Mouse (Mus musculus): ENCODE results near the gene Slc35d2.

Slc35d2 gene

DNA sequence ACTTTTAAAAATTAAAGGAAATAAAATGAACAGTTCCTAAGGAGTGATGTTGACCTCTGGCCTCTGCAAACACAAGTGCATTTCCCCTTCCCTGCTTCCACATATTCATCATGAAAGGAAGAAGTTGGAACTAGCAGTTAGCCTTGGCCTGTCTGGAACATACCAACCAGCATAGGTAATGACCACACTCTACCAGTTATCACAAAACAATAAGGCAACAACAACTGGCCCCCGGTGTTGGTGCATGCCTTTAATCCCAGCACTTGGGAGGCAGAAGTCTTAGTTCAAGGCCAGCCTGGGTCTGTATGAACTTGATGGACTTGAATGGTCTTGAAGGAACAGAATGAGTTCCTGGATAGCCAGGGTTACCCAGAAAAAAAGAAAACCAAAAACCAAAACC is 18.7 kb downstream of the Slc35d2 start:
- DNase-seq (ENCODE audit: low spot score in 2 of 2), result no peak

DNA sequence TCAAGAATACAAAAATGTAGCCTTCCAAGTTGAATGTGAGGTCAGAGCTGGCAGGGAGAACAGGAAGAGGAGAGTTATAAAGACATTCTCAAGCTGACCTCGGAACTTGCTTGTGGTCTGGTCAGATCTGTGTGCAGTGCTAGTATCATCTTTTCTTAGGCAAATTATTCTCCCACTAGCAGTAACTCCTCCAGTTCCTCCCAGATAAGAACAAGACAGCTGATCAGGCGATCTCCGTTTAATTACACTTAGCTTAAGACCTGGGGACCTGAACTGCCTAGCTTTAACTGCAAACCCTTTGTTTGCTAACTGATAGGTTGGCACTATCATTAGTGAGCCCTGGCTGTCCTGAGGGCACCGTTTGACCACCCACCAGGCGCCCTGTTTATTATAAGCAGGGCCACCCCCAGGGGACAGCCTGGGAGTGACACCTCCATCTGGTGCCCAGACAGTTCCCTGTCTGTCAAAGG is 20.8 kb downstream of the Slc35d2 start:
- DNase-seq (ENCODE audit: low spot score in 2 of 2), result no peak

DNA sequence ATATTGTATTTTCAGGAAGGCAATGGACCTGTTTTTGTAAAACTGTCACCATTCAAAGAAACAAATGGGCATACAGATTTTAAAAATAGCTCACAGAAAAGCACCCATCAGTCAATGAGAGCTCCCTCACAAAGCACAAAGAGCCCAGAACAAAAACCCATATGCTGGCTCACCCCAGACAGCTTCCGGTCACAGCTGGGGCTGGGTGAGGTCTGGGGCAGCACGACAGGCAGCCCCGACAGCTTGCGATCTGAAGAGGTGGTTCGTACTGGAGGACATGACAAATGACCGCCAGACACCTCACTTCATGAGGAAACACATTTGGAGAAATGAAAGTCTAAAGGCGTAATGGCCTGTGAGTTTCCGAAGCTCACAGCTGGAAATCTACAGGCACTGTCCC is 21.6 kb downstream of the Slc35d2 start:
- no peak for DNase-seq (ENCODE audit: low spot score in 2 of 2)

DNA sequence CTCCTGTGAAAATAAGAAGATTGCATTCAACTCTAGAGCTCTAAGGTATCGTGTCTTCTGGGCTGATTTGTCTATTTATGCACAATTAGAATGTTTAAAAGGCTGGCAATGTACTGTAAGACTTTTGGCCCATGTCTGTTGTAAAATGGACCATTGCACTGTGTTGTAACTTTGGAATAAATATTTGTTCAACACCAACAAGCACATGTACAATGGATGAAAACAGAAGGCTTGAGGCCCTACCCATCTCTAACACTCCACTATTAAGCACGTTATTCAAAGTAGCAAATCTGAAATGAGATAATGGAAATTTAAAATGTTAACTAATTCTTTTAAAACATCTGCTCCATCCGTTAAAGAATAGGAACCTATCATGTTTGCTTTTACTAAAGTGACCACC is 22.1 kb downstream of the Slc35d2 start:
- DNase-seq (ENCODE audit: low spot score in 2 of 2), result no peak

DNA sequence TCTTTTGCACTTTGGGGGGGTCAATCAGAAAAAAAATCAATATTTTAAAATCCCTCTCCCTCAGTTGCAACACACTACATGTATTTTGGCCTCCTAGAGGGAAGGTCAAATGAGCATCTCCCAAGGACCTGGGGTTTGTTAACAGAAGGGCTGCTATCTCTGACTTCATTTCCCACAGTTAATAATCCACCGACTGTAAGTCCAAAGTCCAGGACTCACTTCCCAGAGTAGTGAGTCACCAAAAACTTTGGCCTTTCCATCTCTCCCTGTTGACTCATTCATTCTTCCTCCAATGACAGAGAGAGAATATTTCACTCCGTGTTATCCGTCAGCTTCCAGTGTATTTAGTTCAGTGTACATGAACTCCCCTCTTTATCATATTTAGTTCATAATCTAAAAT is 23.5 kb downstream of the Slc35d2 start:
- DNase-seq (ENCODE audit: low spot score in 2 of 2), result no peak

DNA sequence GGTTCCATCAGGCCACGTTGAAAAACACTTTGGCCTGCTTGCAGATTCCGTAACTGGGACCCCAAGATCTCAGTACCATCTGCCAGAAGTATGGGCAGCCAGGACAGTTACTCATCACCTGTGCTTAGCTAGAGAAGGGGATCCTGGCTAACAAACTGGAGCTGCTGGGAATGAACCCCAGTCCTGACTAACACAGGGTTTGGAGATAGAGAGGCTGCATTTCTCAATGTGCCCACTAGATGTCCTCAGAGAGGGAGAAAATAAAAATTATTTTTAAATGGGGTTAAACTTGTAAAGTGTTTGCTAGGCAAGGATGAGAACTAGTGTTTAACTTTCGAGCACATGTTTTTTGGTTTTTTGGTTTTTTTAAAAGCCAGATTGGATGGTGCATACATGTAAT is 29.0 kb downstream of the Slc35d2 start:
- DNase-seq (ENCODE audit: low spot score in 2 of 2), result peak in 1 of 2 experiments; percentile 32

DNA sequence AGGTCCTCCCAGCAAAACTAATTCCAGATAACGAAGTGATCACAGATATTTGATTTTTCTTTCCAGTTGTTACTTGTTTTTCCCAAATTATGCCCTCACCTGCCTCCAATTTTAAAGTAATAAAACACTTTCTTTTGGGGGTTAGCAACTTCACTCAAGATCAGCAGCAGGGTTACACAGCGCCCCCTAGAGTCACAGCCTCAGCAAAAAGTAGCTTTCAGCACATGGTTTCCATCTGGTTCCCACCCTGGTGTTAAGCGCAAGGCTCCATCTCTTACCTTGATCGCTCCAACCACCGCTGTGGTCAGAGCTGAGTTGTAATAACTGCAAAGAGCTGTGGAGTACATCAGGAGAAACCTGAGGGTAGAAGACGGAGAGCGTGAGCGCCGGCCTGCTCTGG is 30.2 kb downstream of the Slc35d2 start:
- DNase-seq (ENCODE audit: low spot score in 2 of 2), result peak in 1 of 2 experiments; percentile 18

DNA sequence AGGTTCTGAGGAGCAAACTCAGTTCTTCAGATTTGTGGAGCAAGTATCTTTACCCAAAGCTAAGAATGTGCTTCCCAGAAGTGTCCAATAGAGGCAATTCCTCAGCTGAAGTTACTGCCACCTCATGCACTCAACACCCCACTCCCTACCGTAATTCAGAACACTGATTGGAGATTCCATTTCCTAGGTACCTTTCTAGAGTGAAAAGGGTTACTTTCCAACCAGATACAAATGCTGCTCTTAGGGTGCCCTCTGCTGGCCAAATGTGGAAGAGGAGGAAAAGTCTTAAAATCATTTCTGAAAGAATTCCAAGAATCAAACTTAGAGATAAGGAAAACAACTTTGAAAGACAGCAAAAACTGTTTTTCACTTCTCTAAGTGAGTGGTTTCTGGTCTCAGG is 35.8 kb downstream of the Slc35d2 start:
- peak; percentile 61 to 75 for DNase-seq (ENCODE audit: low spot score in 2 of 2)

DNA sequence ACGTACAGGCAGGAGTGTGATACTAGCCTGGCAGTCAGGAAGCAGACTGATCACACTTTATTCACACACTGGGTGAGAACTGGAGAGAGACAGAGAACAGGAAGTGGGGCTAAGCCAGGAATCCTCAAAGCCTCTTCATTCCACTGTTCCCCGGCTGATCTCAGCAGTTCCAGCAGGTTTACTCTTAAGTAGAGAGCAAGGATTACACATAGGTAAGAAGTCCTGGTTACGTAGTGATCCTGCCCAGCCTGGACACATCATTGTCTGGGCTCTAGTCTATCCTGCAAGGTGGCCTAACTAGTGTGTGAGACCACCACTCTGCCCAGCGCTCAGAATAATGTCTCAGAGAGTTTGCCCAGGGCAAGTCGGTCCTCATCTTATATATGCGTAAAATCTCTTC is 36.4 kb downstream of the Slc35d2 start:
- DNase-seq (ENCODE audit: low spot score in 2 of 2), result no peak

DNA sequence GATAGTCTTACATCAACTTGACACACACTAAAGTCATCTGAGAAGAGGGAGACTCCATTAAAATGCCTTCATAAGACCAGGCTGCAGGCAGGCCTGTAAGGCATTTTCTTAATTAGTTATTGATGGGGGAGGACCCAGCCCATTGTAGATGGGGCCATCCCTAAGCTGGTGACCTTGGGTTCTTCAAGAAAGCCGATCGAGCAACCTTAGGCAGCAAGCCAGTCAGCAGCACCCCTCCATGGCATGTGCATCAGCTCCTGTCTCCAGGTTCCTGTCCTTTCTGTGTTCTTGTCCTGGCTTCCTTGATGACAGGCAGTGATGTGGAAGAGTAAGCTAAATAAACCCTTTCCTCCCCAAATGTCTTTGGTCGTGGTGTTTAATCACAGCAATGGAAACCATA is 37.0 kb downstream of the Slc35d2 start:
- DNase-seq (ENCODE audit: low spot score in 2 of 2), result no peak

DNA sequence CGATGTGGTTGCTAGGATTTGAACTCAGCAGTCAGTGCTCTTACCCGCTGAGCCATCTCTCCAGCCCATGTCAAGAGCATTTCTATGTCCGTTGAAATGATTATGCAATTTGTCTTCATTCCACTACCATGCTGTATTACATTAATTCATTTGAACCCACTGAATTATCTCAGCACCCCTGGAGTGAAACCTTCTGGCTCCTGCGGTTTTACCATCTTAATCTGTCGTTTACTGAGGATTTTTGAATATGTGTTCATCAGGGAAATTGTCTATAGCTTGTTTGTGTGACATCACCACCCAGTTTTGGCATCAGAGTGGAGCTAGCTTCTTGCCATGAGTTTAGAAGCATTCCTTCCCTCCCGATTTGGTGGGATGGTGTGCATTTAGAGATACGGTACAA is 38.2 kb downstream of the Slc35d2 start:
- no peak for DNase-seq (ENCODE audit: low spot score in 2 of 2)

DNA sequence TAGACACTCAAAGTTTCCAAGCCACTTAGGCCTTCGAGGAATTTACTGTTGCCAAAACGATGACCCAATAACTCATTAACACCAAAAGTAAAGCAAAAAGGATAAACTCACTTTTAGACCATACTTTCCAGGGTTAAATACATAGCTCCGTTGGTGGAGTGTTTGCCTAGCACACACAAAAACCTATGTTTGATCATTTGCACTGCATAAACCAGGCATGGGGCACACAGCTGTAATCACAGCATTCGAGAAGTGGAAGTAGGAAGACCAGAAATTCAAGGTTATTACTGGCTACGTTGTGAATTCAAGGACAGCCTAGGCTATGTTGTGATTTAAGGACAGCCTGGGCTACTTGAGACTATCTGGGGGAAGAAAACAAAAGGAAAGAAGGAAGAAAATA is 38.9 kb downstream of the Slc35d2 start:
- no peak for DNase-seq (ENCODE audit: low spot score in 2 of 2)

DNA sequence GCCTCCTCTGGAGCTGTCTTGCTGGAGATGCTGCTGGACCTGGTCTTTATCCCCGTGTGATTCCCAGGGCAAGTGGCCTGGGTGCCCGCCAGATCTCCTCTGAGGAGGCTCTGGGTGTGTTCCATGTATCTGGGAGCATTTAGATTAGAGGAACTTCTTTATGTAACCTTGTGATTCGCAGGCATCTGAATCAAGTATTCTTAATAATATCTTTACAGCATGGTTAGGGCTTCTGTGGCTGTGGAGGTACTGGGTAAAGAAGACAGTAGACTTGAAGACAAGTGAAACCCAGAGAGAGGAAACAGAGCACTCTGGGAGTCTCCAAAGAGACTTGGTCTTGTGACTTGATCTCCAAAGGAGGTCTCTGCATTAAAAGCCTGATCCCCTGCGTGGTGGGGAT is 40.0 kb downstream of the Slc35d2 start, which contains the start of gene Hsd17b3:
Gene Hsd17b3, minus strand, starts transcription at position 101 of the 400 bp plus-strand sequence.
- DNase-seq (ENCODE audit: low spot score in 2 of 2), result no peak

DNA sequence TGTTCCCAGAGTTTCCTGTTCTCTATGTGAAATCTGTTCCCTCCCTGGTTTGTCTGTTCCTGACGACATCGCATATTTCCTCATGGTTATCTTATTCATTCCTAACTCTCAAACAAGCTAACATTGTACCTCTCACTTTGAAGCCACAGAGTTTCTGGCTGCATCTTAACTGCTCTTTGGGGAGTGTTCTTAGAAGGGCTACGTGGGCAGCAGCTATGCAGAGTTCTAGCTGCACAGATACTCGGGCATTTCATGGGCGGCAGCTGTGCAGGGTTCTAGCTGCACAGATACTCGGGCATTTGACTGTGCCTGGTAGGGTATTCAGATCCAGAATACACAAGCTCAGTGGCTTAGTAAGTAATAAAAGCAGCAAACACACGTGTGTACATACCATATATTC is 41.1 kb downstream of the Slc35d2 start:
- no peak for DNase-seq (ENCODE audit: low spot score in 2 of 2)

DNA sequence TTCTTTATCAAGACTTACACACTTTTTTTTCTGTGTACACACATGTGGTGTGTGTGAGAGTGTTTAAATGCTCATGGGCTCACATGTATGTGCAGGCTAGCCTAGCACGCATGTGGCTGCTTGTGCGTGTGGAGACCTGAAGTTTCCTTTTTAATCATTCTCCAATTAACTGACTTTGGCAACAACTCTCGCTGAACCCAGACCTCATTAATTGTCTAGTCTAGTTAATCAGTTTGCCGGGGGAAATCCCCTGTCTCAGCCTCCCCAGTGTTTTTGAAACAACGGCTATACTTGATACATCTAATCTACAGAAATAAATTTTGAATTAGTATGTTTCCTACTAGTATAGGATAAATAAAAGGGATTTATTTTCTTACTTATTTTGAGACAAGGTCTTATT is 43.1 kb downstream of the Slc35d2 start:
- no peak for DNase-seq (ENCODE audit: low spot score in 2 of 2)

DNA sequence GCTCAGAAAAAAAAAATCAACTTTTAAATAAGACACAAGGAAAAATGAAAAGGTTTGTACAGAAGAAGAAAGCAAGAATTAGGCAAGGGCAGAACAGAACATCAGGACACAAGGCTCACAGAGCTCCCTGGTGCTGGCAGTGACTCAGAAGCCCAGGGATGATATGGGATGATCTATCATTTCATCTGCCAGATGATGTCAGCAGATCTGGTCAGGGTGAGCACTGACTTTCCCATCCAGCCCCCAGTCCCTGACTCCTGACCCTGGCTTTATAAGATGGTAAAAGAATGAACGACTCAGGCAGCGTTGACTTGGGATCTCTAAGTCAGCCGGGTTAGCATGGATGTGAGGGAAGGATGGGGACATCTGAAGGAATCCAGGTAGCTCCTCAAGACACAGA is 45.8 kb downstream of the Slc35d2 start:
- DNase-seq (ENCODE audit: low spot score in 2 of 2), result no peak

DNA sequence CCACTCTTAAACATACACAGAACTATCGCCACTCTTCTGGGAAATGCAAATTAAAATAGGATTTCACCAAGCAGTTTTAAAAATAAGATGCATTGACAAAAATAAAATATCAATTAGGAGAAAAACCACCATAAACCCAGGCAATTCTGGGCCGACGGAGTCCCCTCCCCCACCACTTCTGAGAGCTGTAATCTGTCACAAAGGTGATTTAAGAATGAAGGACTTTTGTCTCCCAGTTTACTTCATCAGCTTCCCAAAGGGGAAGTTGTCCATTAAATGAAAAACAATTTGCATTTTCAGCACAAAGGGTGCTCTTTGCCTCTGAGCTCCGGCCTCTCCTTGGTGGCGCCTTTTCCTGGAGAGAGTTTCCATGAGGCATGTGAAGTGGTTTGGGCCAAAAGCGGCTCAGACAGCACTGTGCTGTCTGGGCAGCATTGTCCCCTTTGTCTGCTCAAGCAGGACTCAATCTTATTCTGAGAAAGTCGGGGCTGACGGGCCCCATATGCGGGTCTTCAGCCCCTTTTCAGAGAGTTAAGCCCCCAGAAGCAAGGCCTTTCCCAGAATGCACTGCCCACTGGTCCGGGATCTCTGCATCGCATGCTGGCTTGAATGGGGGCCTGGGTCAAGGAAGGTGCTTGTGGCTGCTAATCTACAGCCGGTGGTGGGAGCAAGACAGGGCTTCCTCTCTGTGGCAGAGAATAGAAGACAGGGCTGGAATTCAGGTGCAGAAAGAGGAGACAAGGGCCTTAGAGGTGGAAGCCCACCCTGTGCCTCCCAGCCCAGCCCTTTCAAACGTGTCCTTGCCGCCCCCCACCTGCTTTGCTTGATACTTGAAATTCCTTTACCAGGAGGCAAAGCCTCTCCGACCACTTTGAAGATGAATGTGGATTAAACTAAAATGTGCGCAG is 47.9 kb downstream of the Slc35d2 start:
- DNase-seq (ENCODE audit: low spot score in 2 of 2), result no peak

DNA sequence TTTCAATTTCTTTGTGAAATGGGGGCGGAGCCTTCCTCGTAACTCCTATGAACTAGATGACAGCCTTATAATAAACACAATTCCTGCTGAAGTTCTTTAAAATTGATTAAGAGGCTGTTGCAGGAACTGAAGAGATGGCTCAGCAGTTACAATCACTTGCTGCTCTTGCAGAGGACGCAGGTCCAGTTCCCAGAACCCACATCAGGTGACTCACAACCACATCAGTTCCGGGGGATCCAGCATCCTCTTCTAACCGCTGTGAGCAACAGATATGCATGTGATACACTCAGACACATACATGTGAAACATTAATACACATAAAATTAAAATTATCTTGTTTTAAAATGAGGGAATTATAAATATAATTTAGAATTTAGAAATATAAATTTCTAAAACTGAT is 51.6 kb downstream of the Slc35d2 start:
- DNase-seq (ENCODE audit: low spot score in 2 of 2), result no peak

DNA sequence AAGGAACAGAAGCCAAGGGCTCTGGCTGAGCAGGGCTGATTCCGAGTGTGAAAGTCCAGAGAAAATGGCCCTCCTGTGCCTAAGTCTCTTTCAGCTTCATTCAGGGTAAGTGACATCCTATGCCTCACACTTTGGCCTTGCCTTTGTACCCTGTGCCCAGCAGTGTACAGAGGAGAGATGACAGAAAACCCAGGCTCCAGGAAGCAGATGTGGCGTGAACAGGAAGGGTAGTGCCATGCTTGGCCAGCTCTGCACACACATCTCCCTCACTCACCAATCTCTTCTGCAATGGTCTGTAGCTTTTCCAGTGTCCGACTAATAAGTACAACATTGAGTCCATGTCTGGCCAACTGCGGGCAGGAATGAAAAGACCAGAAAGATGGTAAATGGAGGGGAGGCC is 53.1 kb downstream of the Slc35d2 start:
- DNase-seq (ENCODE audit: low spot score in 2 of 2), result no peak

DNA sequence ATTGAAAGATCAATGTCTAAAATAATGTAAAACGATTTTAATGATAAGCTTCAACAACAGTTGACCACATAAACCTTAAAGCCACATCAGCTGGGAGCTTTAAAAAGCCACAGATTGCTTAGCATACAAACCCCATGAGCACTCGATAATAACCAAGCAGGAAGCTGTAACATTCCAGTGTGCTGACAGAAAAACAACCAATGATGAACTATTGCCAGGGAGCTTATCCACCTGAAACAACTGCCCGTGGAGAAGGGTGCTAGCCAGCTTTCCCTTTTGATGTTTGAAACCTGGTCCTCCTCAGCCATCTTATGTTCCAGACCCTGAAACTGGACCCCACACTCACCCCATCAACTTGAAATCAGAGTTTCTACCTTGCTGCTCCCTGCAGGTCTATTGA is 62.5 kb downstream of the Slc35d2 start:
- no peak for DNase-seq (ENCODE audit: low spot score in 2 of 2)

DNA sequence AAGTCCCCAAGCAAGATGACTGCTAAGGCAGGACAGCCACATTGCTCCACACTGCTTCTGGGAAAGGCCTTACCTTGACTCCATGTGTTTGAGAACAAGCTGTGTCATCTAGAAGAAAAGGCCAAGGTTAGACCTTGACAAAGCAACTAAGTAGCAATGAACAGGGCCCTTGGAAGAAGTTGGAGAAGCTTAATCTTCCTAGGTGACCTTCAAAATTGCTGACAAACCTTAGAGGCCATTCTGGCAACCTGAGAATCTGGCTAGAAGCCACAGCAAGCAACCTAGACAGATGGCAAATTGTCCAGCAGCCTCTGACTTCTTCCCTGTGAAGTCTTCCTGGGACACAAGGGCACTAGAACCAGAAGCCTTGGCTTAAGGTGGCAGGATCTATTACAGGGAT is 64.9 kb downstream of the Slc35d2 start:
- no peak for DNase-seq (ENCODE audit: low spot score in 2 of 2)

DNA sequence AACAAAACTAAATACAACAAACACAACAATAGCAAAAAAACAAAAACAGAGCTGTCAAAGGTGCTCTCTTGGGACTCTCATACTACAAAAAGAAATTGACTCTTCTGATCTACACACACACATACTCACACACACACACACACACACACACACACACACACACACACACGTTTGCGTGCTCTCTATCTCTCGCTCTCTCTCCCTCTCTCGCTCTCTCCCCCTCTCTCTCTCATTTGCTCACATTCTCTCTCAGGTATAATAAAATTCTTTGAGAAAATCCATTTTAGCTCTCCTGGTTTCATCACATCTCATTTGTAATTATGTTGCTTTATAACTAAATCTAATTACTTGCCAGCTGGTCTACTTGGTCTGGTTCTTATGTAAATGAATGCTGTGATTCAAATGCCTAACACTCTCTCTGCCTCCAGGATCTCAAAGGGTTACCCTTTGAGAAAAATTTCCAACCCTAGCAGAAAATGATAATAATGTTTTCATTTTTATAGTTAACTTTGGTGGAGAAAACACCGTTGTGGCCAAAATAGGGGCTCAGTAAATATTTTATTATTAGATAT is 68.1 kb downstream of the Slc35d2 start:
- no peak for DNase-seq (ENCODE audit: low spot score in 2 of 2)

DNA sequence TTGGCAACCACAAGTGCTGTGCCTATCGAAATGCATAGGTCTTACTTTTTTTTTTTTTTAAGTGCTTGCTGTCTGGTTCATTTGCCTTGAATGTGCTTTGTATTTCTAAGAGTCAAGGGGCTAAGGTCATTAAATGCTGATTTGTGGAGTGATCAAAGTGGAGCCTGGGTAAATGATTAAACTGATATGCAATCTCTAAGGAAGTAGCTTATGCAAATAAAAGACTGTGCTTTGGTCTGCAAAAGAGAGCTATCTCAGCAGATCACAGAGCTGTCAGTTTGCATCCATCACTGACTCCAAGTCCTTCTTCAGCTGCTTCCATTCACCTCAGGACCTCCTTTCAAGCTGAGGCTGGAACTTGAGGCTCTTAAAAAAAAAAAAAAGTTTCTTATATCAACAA is 75.2 kb downstream of the Slc35d2 start:
- DNase-seq (ENCODE audit: low spot score in 2 of 2), result no peak

All from cerebellum, postnatal 4 days (tissue).